Mouse (Mus musculus): ENCODE data around the gene Tecpr2.

Gene Tecpr2

GRCm38 (mm10) chr12:111008500-111009490, 119.7 kb downstream of the Tecpr2 start:
- no peak for DNase-seq

GRCm38 (mm10) chr12:111009615-111010257, 120.7 kb downstream of the Tecpr2 start:
- no peak for DNase-seq

DNA sequence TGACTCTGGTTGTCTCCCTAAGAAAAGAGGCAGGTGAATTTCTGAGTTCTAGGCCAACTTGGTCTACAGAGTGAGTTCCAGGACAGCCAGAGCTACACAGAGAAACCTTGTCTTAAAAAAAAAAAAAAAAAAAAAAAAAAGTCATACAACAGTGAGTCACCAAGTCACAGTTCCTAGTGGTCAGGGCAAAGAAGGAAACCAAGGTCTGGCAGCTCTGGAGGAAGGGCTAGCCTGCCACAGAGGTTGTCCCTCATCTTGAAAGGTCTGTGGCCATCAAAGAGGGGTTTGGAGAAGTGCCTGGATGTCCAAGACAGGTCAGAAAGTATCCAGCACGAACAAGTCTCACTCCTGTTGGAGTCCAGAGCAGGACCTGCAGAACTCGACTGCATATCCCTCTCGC, 127.7 kb downstream of the Tecpr2 start:
- no peak for DNase-seq

DNA sequence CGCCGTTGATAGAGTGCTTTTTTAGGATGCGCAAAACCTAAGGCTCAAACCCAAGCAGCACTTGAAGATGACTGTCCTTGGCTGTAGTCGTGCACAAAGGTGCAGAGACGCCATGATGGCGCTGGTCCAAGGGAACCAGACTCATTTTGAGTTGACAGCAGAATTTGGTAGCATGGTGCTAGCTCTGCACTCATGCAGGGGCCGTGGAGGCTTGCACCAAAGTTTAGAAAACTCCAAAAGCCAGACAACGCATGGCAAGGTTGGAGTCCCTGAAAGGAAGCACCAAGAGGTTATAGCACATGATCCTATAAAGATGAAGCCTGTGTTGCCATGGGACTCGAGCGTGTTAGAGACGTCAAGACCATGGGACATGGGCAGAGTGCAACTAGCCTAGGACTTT, 129.0 kb downstream of the Tecpr2 start:
- no peak for DNase-seq

DNA sequence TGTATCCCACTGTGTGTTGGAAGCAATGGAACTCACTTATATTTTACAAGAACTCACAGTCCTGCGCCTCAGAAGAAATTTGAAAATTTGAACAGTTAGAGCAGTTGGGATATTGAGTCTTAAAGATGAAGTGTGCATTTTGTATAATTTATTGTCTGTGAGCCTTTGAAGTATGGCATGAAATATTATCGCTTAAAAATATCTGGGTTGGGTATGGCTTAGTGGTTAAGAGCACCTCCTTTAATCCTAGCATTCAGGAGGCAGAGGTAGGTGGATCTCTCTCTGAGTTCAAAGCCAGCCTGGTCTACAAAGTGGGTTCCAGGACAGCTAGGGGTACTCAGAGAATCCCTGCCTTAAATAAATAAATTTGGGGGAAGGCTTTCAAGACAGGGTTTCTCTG, 130.0 kb downstream of the Tecpr2 start:
- DNase-seq = no peak

GRCm38 (mm10) chr12:111021138-111021537, 132.1 kb downstream of the Tecpr2 start:
- DNase-seq = no peak

DNA sequence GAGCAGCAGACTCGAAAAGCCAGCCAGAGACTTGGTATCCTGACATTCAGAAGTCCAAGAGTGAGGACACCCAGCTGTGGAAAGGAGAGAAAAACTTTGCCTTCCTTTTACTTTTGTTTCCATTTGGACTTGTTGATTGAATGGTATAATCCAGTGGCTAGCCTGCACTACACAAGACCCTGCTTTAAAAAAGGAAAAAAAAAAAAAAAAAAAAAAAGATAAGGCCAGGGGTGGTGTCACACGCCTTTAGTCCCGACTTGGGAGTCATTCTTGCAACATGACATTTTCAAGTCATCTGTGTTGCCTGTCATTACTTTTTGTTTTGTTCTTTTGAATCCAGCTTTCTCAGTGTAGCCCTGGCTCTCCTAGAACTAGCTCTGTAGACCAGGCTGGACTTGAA, 132.5 kb downstream of the Tecpr2 start:
- DNase-seq = no peak
